Mouse (Mus musculus) fibroblast of lung, adult 2 months (primary cell): Measurements from ENCODE around the gene Slc1a2.

Experiments
- DNase-seq: peaks from one replicate; pipeline ENCODE4 v3.0.0-alpha.2; 2011; ENCODE audit warnings: low read depth

The Slc1a2 gene

DNA sequence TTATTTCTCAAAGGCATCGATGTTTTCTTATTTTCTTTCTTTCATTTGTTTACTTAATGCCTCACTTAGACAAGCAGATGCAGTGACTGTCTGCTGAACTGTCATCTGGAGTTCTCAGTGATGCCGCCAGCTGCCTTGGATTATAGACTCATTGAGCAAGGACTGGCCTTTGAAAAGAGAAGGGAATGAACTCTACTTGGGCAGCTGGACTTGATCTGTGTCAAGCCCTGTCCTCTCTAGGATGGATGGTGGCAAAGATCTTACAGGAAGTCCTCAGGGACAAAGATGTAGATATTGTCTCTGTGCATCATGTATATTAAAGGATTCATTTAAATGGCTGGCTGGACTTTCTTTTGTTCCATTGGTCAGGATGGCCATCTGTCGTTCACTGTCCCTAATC lies 5.4 kb downstream of the Slc1a2 start:
- no peak for DNase-seq

GRCm38 (mm10) chr2:102667981-102668380 lies 9.5 kb downstream of the Slc1a2 start:
- DNase-seq, result no peak

DNA sequence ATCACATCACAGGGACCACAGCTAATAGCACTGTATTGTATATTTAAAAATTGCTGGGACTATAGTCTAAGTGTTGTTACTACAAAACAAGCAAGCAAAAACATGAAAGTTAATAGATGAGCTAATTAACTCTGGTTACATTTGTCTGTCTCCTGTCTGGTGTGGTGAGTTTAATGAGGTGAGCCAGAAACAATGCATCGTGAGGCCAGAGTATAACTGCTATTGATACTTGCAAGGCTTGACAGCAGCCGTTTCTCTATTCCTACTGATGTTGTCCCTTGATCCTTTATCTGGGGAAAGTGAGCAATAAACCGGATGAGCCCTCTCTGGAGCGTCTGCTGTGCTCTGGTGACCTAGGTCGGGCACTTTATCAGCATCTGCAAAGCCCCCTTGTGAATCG lies 11.1 kb downstream of the Slc1a2 start:
- no peak for DNase-seq

DNA sequence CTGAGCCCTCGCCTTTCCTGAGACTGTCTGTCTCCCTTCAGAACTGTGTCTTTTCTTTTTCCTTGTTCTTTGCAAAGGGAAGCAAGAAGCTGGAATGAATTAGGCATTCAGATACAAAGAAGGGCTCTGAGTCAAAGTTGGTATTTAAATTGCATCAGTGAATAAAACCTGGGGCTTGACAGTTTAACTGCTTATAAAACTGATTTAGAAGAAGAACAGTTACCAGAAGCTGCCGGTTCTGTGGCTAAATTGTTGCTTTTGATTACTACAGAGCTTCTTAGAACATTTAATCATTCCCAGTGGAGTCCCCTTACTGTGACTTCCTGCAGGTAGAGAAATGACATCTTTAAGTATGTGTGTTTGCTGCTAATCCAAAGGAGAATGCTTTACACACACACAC lies 16.1 kb downstream of the Slc1a2 start:
- no peak for DNase-seq

DNA sequence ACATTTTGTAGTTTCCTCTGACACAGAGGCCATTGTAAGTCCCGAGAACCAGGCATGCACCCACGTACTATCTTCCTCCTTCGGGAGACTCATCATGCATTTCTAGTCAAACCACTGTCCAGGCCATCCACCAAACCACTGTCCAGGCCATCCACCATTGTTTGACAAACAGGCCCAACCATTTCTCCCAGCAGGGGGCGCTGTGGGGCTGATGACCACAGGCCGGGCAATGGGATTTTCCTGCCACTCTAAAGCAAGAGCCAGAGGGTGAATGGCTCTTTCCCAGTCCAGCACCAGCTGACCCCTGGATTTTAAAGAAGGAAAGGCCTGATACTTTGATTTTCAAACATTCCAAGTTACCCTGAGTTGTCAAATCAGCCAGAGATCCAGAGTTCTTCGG lies 16.8 kb downstream of the Slc1a2 start:
- no peak for DNase-seq

GRCm38 (mm10) chr2:102676716-102677312 lies 18.4 kb downstream of the Slc1a2 start:
- DNase-seq, result no peak

DNA sequence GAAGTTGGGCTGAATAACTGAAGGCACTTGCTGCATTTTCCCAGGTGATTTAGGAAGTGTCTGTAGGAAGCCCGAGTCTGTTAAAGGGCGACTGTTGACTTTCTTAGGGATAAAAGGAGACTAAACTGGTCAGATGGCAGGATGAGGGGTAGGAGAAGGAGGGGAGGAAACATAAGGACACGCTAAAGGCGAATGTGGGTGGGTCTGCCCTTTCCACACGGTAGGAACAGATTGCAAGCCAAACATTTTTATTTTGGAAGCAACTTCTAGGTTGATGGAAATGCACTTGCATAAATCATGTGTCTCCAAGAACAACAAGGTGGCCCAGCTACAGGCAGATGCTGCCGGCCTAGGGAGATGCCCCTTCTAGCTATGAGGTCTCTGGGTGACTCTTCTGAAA lies 18.9 kb downstream of the Slc1a2 start:
- DNase-seq, result no peak

DNA sequence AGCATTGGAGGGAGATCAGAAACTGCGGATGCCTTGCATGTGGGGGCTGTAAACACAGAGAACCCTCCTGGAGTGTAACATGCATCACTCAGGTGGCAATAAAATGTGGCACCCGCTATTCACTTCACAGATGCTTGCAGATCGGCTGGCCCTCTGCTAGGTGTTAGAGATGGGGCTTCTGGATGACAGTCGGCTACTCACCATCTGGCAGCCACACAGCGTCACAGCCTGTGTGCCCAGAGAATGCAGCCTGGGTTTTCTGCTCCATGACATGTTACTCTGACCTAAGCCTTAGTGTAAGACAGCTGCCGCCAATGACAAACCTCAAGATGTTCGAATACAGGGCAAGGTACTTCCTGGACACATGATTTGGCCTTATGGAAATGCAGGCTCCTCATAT lies 22.9 kb downstream of the Slc1a2 start:
- DNase-seq, result no peak

DNA sequence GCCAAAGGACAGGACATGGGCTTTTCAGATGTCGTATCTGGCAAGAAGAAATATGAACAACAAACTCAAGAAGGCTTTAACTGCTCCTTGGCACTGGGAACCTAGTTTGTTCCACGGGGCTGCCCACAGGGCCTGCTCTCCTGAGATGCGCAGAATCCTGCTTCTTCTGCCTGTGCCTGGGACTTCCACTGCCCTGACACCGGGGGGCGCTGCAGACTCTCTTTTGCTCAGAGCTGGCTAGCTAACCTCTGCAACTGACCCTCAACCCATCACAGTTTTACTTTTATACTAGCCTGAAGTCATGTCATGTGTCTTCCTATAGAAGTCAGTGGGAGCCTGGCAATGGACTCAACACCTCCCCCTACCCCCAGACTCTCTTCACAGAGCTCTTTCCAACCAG lies 23.7 kb downstream of the Slc1a2 start:
- no peak for DNase-seq

DNA sequence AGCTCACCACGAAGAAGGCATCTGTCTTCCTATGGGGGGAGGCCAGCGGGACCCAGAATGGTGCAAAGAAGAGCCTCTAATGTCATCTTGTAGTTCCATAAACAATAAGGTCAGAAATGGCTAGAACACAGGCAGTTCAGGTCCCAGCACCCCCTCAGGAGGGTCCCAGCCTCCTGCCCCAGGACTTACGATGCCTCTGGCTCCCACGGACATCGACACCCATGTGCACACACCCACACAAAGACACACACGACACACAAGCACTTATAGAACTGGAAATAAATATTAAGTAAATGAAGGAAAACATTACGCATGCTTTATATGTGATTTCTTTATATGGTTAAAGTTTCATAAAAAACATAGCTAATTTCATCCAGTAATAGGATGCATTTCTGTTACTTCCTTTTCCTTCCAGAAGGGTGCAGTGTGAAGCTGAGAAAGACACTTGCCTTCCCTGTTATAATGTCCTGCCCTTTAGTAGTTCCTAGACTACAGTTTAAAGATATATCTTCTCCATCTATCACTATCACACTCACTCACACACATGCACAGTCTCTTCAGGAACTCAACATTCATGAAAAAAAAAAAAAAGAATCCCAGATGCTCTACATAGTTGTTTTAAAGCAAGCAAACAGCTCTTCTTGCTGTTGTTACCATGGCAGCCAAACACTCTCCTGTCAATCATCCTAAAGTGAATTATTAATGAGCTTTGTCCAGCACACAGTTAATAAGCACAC lies 27.1 kb downstream of the Slc1a2 start:
- peak; percentile 22 for DNase-seq

DNA sequence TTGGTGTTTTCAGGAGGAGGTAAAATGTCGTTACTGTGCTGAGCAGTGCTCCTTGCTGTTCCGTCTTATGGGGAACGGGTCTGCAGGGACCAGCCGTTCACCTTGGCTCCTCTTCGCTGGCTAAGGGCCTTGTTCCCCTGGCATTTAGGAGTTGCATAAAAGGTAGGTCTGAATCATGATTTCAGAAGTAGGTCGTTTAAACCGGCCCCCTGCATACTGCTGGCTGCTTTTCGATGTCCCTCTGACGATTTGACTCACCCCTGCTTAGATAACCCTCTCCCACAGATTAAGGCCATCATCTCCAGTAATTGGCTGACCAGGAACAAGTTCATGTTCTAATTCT lies 27.6 kb downstream of the Slc1a2 start:
- no peak for DNase-seq

DNA sequence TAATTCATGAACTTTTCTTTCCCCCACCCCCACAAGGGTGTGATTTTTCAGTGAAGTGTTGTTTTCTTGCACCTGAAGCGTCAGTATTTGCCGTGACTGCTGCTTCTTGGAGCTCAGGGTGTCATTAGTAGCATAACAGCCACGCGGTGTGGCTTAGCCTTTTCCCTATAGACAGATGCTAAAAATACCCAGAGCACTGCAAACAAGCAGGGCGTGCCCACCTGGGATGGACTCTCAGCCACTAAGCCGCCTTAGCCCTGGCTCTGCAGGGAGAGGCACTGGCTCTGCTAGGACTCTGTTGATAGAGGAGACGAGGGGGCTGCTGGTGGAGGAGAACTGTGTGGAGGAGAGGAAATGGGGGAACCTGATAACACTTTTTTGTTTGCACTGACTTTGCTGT lies 35.1 kb downstream of the Slc1a2 start:
- DNase-seq, result no peak

- DNase-seq, result no peak
These were observed 36.3 kb downstream of the Slc1a2 start for GRCm38 (mm10) chr2:102694750-102695149.

DNA sequence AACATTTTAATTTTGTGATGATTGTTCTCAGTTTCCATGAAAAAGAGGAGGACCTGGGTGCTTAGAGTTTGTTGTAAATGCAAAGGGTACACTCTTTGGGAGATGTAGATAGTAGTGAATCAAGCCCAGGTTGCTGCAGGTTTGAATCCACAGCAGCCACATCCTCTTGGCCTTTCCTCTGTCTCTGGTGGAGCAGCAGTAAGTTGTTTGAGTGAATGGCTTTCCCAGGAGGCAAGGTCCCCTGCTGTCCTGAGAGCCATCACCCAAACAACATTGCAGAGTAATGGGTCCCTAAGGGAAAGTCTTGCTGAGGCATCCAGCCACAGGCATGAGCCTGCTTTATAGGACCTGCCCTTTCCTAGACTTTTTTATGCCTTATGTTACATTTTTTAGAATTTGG lies 37.1 kb downstream of the Slc1a2 start:
- no peak for DNase-seq

GRCm38 (mm10) chr2:102697732-102698131 lies 39.3 kb downstream of the Slc1a2 start:
- DNase-seq, result no peak

- DNase-seq, result no peak
These were observed 41.5 kb downstream of the Slc1a2 start for GRCm38 (mm10) chr2:102699921-102700320.

DNA sequence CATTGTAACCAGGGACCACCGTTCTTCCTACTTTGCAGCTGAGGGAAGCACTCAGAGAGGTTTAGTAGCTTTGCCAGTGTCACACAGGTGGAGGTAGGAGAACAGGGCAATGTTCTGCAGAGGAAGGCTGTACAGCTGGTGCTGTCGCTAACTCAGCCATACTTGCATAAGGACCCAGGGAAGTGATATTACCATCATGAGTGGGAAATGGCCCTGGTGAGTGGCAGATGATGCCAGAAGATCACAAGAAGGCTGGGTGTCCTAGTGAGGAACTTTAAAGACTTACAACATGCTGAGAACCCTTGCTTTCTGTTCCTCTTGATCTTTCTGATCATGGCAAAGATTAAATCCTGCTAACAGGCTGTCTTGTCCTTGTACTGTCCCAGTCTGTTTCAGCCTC lies 42.2 kb downstream of the Slc1a2 start:
- no peak for DNase-seq

DNA sequence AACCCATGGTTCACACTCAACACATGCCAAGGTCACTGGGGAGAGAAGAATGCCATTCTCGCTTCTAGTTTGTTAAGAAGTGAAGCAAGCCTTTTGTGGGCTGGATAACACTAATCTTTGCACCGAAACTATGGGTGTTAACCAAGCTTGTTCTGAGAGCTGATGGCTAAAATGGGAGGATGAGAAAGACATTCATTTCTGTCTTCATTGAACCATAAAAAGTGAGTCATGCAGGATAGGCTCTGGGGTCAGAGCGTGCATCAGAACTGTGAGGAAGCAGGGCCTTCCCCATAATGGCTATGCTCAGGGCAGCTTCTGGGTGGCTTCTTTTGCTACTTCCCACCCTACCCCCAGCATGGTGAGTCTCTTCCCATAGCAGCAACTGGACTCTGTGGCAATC lies 42.9 kb downstream of the Slc1a2 start:
- no peak for DNase-seq

- DNase-seq, result no peak
These were observed 45.1 kb downstream of the Slc1a2 start for GRCm38 (mm10) chr2:102703556-102703955.

- DNase-seq, result no peak
These were observed 46.3 kb downstream of the Slc1a2 start for GRCm38 (mm10) chr2:102704781-102705180.

GRCm38 (mm10) chr2:102711511-102711910 lies 53.1 kb downstream of the Slc1a2 start:
- DNase-seq, result no peak

GRCm38 (mm10) chr2:102712049-102712448 lies 53.6 kb downstream of the Slc1a2 start:
- DNase-seq, result no peak

GRCm38 (mm10) chr2:102712678-102713628 lies 54.5 kb downstream of the Slc1a2 start:
- no peak for DNase-seq
